Mouse (Mus musculus) G1E (cell line): ENCODE results near the gene Lamtor3.

Experiments
- CTCF ChIP-seq: IDR thresholded peaks from 2 replicates; pipeline ENCODE4 v1.5.1; 2012; ENCODE audit warnings: low read depth, low read length, inconsistent platforms, mixed read lengths
- POLR2AphosphoS5 ChIP-seq: IDR thresholded peaks from 2 replicates; pipeline ENCODE4 v1.6.1; 2012; ENCODE audit warnings: low read depth, low read length, inconsistent platforms; ENCODE audit not compliant: insufficient replicate concordance

GRCm38 (mm10) chr3:137891089-137891488, 27.2 kb upstream of the Lamtor3 start:
- TF ChIP-seq CTCF (no peak), POLR2AphosphoS5 (no peak)
